Mouse (Mus musculus) hindbrain, embryonic 13.5 days (tissue): ENCODE measurements around the gene Gm4513. TPM values are rescaled to one million over a fixed set of nuclear protein-coding genes. Genes with fewer than 3 reads are reported as not detected.
"Not testable (repeated sequence)": the region's sequence is repeated elsewhere in the genome, so short reads cannot be mapped to it uniquely, and the experiment has no call there.

Experiments used
- ATAC-seq: fragments of 200-750 bp; cut with Nextera tagmentation; 2 replicates; pipeline ENCODE4 v1.8.0; 2017; ENCODE audit warnings: moderate TSS enrichment; ENCODE audit not compliant: low FRiP score
- H3K27ac ChIP-seq: fragments of 300-500 bp; sonication (generic); 2 replicates; pipeline ENCODE4 v1.5.1; 2015; ENCODE audit warnings: inconsistent platforms, mild to moderate bottlenecking, moderate library complexity
- H3K27me3 ChIP-seq: fragments of 300-500 bp; sonication (generic); 2 replicates; pipeline ENCODE4 v1.6.1; 2015; ENCODE audit warnings: mild to moderate bottlenecking, inconsistent platforms
- H3K36me3 ChIP-seq: fragments of 300-500 bp; sonication (generic); 2 replicates; pipeline ENCODE4 v1.6.1; 2015; ENCODE audit warnings: mild to moderate bottlenecking, inconsistent platforms
- H3K4me1 ChIP-seq: fragments of 300-500 bp; sonication (generic); replicated peaks from 2 replicates; pipeline ENCODE4 v1.6.1; 2015; ENCODE audit warnings: inconsistent platforms
- H3K4me2 ChIP-seq: fragments of 300-500 bp; sonication (generic); 2 replicates; pipeline ENCODE4 v1.6.1; 2015; ENCODE audit warnings: inconsistent platforms, mild to moderate bottlenecking, moderate library complexity
- H3K4me3 ChIP-seq: fragments of 300-500 bp; sonication (generic); 2 replicates; pipeline ENCODE4 v1.5.1; 2015; ENCODE audit warnings: mild to moderate bottlenecking, inconsistent platforms
- H3K9ac ChIP-seq: fragments of 300-500 bp; sonication (generic); 2 replicates; pipeline ENCODE4 v1.6.1; 2015; ENCODE audit warnings: mild to moderate bottlenecking, inconsistent platforms
- H3K9me3 ChIP-seq: fragments of 300-500 bp; sonication (generic); 2 replicates; pipeline ENCODE4 v1.6.1; 2016; ENCODE audit warnings: inconsistent platforms
- WGBS: fragments of 180-500 bp; shearing (Covaris S2); methylation state at CpG from one replicate; pipeline ENCODE4 v1.1.7; 2015; 5-methylcytosine and 5-hydroxymethylcytosine counted together
- polyA plus RNA-seq: library from polyadenylated mRNA; unstranded; fragments of >200 nt; fragmentation: Nextera tagmentation; extraction: Ambion mirVana; gene quantifications from 2 replicates; pipeline ENCODE4 v1.2.1, GENCODE M21; 2015

Gm4513 gene
- not detected in 2 replicates for polyA plus RNA-seq

DNA sequence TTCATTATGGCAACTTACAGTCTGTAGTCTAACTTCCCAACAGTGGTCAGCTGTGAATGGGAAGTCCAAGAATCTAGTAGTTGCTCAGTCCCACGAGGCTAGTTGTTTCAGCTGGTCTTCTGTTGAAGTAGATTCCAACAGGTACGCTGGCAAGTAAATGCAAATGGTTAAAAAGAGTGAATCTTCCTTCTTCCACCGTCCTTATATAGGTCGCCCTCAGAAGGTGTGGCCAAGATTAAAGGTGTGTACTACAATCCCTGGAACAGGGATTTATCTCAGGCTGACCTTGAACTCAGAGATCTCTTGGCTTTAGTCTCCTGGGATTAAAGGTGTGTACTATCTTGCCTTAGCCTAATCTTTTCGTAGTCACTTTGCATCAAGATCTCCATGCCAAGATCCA lies at the start of gene Gm4513:
TSS of gene Gm4513 (minus strand) at position 101 of the 400 bp plus-strand sequence.
- not testable (repeated sequence) for ATAC-seq, H3K9ac ChIP-seq, H3K4me3 ChIP-seq, H3K36me3 ChIP-seq, H3K27me3 ChIP-seq, H3K4me2 ChIP-seq, H3K27ac ChIP-seq, H3K9me3 ChIP-seq, H3K4me1 ChIP-seq
- WGBS = 77% methylated on average over 3 of the region's 5 CpGs

GRCm38 (mm10) chr7:20576141-20576540 lies 22.7 kb downstream of the Gm4513 start, which contains the start of gene Gm4141:
TSS of gene Gm4141 (minus strand) at chr7:20576241.
- H3K36me3 ChIP-seq, H3K27me3 ChIP-seq, H3K27ac ChIP-seq, H3K9ac ChIP-seq, ATAC-seq, H3K9me3 ChIP-seq, H3K4me2 ChIP-seq, H3K4me3 ChIP-seq, H3K4me1 ChIP-seq: not testable (repeated sequence)
- WGBS = no CpG with 5 or more reads among the region's 3 CpGs

DNA sequence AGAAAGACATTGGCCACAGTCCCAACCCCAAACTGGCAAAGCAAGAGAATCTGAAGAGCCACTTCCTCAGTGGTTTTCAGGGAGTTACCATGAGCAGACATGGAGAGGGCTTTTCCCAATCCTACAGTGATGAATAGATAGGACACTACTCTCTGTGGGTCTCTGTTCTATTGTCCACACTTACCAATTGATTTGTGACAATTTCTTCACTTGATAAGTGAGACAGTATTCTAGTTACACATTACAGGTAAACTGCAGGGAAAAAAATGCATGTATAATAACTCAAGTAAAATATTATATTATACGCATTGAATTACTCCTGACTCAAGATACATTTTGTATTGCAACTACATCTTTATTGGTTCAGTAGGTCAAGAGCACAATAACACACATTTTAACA lies 53.2 kb downstream of the Gm4513 start, which contains the start of gene Gm5726:
TSS of gene Gm5726 (minus strand) at position 101 of the 400 bp plus-strand sequence.
- not testable (repeated sequence) for H3K4me3 ChIP-seq, H3K4me2 ChIP-seq, ATAC-seq, H3K9me3 ChIP-seq, H3K9ac ChIP-seq, H3K27me3 ChIP-seq, H3K36me3 ChIP-seq, H3K27ac ChIP-seq, H3K4me1 ChIP-seq
- no CpG with 5 or more reads among the region's 1 CpGs for WGBS

Other genes starting within 250 kb of the Gm4513 start
- not detected in 2 replicates for gene Gm5728, start 223.6 kb downstream of the Gm4513 start, polyA plus RNA-seq
- gene Vmn1r100, start 181.1 kb downstream of the Gm4513 start, polyA plus RNA-seq = not detected in 2 replicates
- gene Vmn1r101, start 156.4 kb downstream of the Gm4513 start, polyA plus RNA-seq = not detected in 2 replicates
- not detected in 2 replicates for gene Gm10670, start 124.1 kb downstream of the Gm4513 start, polyA plus RNA-seq
- gene Vmn1r103, start 88.5 kb downstream of the Gm4513 start, polyA plus RNA-seq = not detected in 2 replicates
- gene Vmn1r104, start 65.2 kb downstream of the Gm4513 start, polyA plus RNA-seq = not detected in 2 replicates
- gene Gm5726, start 53.3 kb downstream of the Gm4513 start, polyA plus RNA-seq = not detected in 2 replicates
- not detected in 2 replicates for gene Gm4141, start 22.8 kb downstream of the Gm4513 start, polyA plus RNA-seq
- gene Vmn1r107, start 69.9 kb upstream of the Gm4513 start, polyA plus RNA-seq = not detected in 2 replicates
- gene Vmn1r111, start 104.2 kb upstream of the Gm4513 start, polyA plus RNA-seq = not detected in 2 replicates
- gene Gm10668, start 131.6 kb upstream of the Gm4513 start, polyA plus RNA-seq = not detected in 2 replicates
- not detected in 2 replicates for gene Vmn1r112, start 172.2 kb upstream of the Gm4513 start, polyA plus RNA-seq
- not detected in 2 replicates for gene Vmn1r113, start 188.3 kb upstream of the Gm4513 start, polyA plus RNA-seq
- gene Vmn1r114, start 213.2 kb upstream of the Gm4513 start, polyA plus RNA-seq = not detected in 2 replicates
- not detected in 2 replicates for gene Vmn1r115, start 246.0 kb upstream of the Gm4513 start, polyA plus RNA-seq